Mouse (Mus musculus) urinary bladder, postnatal 14 days (tissue): ENCODE measurements at regions not wholly inside any gene's neighbourhood (a gene's known extent, or its start where the extent isn't known, plus 50 kb on each side); places are given as distances from the start of the nearest gene placed in this dataset.

Experiments
- DNase-seq: peaks from one replicate; pipeline ENCODE4 v3.0.0; 2021; ENCODE audit warnings: low spot score

- no peak for DNase-seq
Measured at GRCm38 (mm10) chrX:85481326-85481725, 92.5 kb upstream of the Tab3 start.

DNA sequence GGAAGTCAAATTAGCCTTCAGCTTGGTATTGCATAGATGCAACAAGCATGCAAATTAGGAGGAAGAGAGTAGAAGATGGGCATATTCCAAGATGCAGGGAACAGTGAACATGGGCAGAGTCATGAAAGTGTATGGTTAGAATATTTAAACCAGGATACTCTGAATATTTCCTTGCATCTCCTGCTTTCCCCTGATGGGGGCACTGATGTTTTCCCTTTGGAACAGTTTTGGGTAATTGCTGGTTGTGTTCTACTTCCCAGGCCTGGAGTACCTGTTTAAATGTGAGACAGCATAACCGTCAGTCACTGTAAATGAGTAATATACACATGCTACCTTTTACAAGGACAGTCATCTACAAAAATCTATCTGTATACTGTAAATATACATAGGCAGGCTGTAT, 76.9 kb upstream of the Tab3 start:
- peak; percentile 3 for DNase-seq
